Mouse (Mus musculus): Measurements from ENCODE around the gene Herc3.

Gene Herc3

GRCm38 (mm10) chr6:58913551-58913950, 82.3 kb downstream of the Herc3 start:
- in situ Hi-C loops (cut with MboI, MseI): no loop called here

GRCm38 (mm10) chr6:58913971-58914370, 82.7 kb downstream of the Herc3 start:
- in situ Hi-C loops (cut with MboI, MseI): no loop called here

- in situ Hi-C loops (cut with MboI, MseI): no loop called here
These were observed 85.2 kb downstream of the Herc3 start for GRCm38 (mm10) chr6:58916498-58916897.

- in situ Hi-C loops (cut with MboI, MseI): no loop called here
These were observed 89.5 kb downstream of the Herc3 start for GRCm38 (mm10) chr6:58920735-58921134.

DNA sequence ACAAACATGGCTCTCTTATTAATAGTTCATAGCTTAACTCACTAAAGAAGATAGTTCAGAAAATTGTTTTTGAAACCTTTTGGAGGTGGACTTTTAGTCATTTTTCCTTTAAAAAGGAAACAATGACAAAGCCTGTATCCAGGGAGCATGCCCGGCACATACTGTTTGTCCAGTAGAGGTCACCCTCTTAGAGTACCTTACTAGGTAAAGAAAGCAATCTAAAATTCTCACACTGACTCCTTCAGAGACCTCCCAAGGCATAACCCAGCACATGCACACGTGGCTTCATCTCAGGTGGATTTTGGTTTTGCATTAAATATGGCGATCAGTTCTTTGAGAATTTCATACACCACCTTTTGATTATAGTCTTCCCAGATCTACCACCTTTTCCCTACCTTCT, 90.4 kb downstream of the Herc3 start:
- in situ Hi-C loops (cut with MboI, MseI): no loop called here

DNA sequence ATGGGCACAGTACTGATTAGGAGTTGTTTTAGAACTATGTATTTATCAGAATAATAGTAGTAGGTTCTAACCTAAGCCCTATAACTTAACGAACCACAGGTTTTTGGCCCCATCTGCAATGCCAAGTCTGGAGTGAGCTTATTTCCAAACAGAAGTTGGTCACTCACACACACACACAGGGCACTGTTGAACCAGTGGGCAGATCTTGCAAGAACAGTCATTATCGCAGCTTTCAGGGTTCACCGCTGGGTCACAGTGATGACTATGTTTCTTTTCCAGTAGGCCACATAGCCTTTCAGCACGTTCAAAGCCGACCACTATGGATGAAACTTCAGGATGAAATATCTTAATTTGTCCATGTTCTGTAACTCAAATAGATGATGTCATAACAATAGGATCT, 91.2 kb downstream of the Herc3 start:
- in situ Hi-C loops (cut with MboI, MseI): no loop called here

- in situ Hi-C loops (cut with MboI, MseI): no loop called here
These were observed 96.6 kb downstream of the Herc3 start for GRCm38 (mm10) chr6:58927881-58928280.

GRCm38 (mm10) chr6:58929911-58930431, 98.7 kb downstream of the Herc3 start:
- in situ Hi-C loops (cut with MboI, MseI): no loop called here

- in situ Hi-C loops (cut with MboI, MseI): no loop called here
These were observed 99.9 kb downstream of the Herc3 start for GRCm38 (mm10) chr6:58931149-58931548.

DNA sequence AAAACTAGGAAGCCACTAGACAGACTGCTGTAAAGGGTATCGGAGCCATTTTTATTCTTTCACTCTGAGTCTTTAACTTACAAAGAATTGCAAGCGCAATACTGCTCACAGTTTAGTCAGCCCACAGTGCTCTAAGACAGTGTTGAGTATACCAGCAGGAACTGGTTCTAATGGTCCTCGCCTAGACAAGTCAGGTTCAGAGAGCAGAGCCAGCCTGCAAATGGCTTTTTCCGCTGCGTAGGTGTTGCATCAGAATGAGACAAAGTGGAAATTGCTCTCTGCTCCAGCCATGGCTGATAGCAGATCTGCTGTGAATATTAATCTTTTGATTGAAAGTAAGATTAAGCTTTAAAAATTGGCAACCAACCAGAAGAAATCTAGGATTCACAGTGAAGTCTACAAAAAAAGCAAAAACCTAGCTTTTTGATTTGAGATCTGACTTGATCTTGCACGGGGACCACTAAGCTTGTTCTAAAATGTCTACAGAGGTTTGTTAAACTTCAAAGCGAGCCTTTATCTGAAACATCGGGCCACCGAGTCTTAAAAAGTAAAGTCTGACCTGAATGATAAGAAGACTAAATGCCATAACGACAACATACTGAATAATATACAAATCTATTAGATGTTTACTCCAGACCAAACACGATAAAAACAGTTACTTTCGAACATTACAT, 101.4 kb downstream of the Herc3 start:
- in situ Hi-C loops (cut with MboI, MseI): no loop called here

DNA sequence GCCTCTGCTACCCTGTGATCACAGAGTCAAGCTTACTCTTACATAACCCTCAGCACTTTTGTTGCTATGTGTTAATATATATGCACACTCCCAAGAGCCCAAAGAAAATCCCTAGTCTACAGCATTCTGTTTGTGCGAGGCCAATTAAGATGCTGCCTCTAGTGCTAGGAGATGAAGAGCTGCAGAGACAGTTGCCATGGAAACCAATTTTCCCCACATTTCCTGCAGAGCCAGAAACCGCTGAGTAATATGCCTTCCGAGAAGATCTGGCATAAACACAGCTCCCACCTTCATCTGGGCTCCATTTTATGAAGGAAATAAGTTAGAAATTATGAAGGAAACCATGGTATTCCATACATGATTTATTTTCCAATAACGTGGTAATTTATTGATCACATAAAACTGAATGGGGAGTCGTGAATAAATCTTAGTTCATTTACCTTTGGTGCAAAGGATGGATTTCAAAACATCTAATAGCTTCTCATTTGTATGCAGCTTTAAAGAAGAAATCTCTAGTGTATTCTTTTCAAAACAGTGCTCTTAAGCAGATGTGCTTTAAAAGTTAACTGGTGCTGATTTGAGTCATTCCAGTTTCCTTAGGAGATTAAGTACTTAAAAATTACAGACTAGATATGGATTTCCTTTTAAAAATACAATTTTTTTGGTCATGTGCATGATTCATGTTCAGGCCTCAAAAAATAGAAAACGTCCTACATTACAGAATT, 102.1 kb downstream of the Herc3 start:
- in situ Hi-C loops (cut with MboI, MseI): no loop called here

DNA sequence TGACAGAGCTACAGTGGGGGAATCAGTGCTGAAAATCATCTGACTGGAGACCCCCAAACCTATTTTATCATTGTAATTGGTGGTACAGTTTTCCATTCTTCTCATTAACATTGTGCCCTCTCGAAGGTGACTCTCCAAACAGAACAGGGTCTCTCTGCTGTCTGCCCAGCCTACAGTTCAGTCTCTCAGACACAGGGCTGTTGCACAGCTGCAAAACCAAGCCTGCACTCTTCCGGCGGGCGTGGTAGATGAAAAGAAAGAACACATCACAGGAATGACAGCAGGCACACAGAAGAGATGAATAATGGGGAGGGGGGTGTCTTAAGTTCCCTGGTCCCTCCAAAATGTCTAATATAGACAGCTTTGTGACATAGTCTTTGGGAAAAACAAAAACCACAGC, 102.9 kb downstream of the Herc3 start:
- in situ Hi-C loops (cut with MboI, MseI): no loop called here

DNA sequence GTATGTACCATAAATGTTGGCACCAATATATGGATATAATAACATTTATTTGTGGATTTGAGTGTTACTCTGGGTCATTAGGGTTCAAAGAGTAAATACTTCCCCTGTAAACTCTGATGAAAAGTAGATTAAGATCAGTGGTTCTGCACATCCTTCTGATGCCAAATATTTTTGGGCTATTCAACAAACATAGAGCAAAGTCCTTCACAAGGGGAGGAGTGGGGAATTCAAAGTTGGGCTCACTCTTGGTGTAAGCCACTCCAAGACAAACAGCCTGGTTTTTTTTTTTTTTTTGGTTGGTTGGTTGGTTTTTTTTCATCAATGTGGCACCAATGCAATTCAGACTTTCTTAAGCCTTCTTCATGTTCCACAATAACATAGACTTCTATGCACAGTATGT, 106.5 kb downstream of the Herc3 start:
- in situ Hi-C loops (cut with MboI, MseI): no loop called here

DNA sequence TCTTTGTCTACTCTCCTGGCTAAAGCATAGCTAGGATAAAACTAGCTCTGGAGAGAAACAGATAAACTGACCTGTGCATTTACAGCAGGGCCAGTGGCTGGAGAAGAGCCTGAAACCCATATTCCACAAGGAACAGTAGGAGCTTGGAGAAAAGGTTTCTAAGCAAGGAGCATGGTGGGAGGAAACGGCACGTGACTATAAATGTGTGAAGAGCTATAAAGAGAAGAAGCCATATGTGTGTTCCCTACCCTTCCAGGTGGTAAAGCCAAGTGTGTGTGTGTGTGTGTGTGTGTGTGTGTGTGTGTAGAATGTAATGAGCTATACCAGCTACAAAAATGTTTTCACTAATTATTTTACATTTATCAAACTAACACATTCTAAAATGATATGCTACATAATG, 111.0 kb downstream of the Herc3 start:
- in situ Hi-C loops (cut with MboI, MseI): no loop called here

GRCm38 (mm10) chr6:58943958-58944357, 112.7 kb downstream of the Herc3 start:
- in situ Hi-C loops (cut with MboI, MseI): no loop called here

DNA sequence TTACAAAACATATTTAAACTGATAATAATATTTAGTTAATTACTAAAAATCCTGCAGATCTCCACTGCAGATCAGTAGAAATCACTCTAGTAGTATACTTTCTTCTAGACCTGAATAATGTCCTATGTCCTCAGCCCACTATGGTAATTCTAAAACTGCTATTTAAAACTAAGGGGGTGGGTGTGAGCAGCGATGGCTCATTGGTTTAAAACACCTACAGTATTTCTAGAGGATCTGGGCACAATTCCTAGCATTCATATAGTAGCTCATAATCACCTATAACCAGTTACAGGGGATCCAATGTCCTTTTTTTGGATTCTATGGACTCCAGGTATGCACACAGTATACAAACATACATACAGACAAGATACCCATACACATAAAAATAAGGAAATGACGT, 115.0 kb downstream of the Herc3 start:
- in situ Hi-C loops (cut with MboI, MseI): no loop called here

GRCm38 (mm10) chr6:58946840-58947239, 115.6 kb downstream of the Herc3 start:
- in situ Hi-C loops (cut with MboI, MseI): no loop called here

GRCm38 (mm10) chr6:58950410-58950809, 119.1 kb downstream of the Herc3 start:
- in situ Hi-C loops (cut with MboI, MseI): no loop called here

GRCm38 (mm10) chr6:58951128-58951992, 120.1 kb downstream of the Herc3 start:
- in situ Hi-C loops (cut with MboI, MseI): no loop called here

DNA sequence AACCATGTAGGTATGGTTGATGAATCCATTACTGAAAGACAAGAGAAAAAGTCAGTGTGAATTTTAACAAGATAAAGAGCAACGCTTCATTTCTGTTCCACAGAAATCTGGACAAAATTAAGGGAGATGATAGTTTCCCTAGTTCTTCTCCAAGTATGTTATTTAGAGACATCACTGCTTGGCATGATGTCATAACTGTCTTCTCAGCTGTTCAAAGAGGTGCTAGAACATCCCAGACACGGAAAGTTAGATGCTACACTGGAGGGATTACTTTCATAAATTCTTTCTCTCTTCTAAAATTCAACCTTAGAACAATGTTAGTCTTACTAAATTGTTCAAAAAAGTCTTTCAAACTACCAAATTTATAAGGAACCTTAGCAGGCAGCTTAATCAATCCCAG, 129.3 kb downstream of the Herc3 start:
- in situ Hi-C loops (cut with MboI, MseI): no loop called here

DNA sequence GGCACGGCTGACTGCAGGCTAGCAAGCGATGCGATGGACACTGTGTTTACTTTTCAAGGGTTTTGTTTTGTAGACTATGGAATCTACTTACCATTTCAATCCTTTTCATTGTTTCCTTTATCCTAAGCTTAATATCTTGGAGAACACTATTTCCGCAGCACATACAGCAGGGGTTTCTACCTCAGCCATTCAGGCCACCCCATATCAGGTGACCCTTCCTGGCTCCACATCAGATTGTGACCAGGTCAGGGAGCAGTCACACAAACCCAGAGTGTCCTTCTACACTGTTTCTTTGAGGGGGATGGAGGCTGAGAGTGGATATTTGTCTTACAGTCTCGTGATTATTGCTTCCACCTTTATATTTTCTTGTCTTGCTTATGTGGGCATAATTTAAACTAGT, 131.4 kb downstream of the Herc3 start:
- in situ Hi-C loops (cut with MboI, MseI): no loop called here

DNA sequence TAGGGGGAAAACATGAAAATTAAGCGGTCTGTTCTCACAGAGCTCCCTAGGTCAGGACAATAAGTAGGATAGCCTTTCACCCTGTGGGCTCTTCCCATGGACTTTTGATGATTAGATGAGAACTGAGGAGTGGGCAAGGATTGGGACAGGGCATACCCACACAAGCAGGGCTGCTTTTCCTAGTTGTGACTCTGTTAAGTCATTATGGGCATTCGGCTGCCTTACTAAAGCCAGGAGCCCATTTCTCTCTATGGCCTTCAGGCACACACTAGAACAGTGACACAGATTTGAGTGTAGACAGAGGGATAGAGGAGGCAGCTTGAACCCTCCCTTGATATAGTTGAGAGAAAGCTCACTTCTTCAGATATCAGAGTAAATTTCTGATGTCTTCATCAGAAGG, 132.8 kb downstream of the Herc3 start:
- in situ Hi-C loops (cut with MboI, MseI): no loop called here
